Mouse (Mus musculus) midbrain, embryonic 14.5 days (tissue): ENCODE results near the gene Parp16. TPM values are rescaled to one million over a fixed set of nuclear protein-coding genes. Genes with fewer than 3 reads are reported as not detected.

Experiments
- ATAC-seq: fragments of 200-750 bp; cut with Nextera tagmentation; 2 replicates; pipeline ENCODE4 v1.8.0; 2017; ENCODE audit warnings: moderate number of reproducible peaks, moderate library complexity; ENCODE audit not compliant: low FRiP score, low TSS enrichment
- DNase-seq: peaks from one replicate; pipeline ENCODE4 v3.0.0-alpha.2; 2015
- H3K27ac ChIP-seq: fragments of 300-500 bp; sonication (generic); replicated peaks from 2 replicates; pipeline ENCODE4 v1.5.1; 2014; ENCODE audit warnings: mild to moderate bottlenecking, low read depth, low read length, moderate library complexity
- H3K27me3 ChIP-seq: fragments of 300-500 bp; sonication (generic); 2 replicates; pipeline ENCODE4 v1.6.1; 2014; ENCODE audit warnings: low read length, control low read depth, mixed read lengths; ENCODE audit not compliant: control insufficient read depth, insufficient read depth
- H3K36me3 ChIP-seq: fragments of 300-500 bp; sonication (generic); 2 replicates; pipeline ENCODE4 v1.6.1; 2014; ENCODE audit warnings: low read length, control low read depth; ENCODE audit not compliant: control insufficient read depth, insufficient read depth
- H3K4me1 ChIP-seq: fragments of 300-500 bp; sonication (generic); 2 replicates; pipeline ENCODE4 v1.6.1; 2014; ENCODE audit warnings: mild to moderate bottlenecking, antibody characterized with exemption, low read length, control low read depth; ENCODE audit not compliant: control insufficient read depth, insufficient read depth
- H3K4me2 ChIP-seq: fragments of 300-500 bp; sonication (generic); 2 replicates; pipeline ENCODE4 v1.6.1; 2014; ENCODE audit warnings: mild to moderate bottlenecking, low read length, moderate library complexity
- H3K4me3 ChIP-seq: fragments of 300-500 bp; sonication (generic); replicated peaks from 2 replicates; pipeline ENCODE4 v1.5.1; 2014; ENCODE audit warnings: low read depth, low read length
- H3K9ac ChIP-seq: fragments of 300-500 bp; sonication (generic); replicated peaks from 2 replicates; pipeline ENCODE4 v1.6.1; 2014; ENCODE audit warnings: mild to moderate bottlenecking, low read length, moderate library complexity
- H3K9me3 ChIP-seq: fragments of 300-500 bp; sonication (generic); 2 replicates; pipeline ENCODE4 v1.6.1; 2016; ENCODE audit warnings: low read length, control low read depth, mixed read lengths; ENCODE audit not compliant: control insufficient read depth
- WGBS: fragments of 180-500 bp; shearing (Covaris S2); extraction: QIAGEN DNeasy Blood & Tissue Kit; methylation state at CpG from one replicate; pipeline ENCODE4 v1.1.7; 2014; 5-methylcytosine and 5-hydroxymethylcytosine counted together
- polyA plus RNA-seq: library from polyadenylated mRNA; unstranded; fragments of >200 nt; fragmentation: Nextera tagmentation; extraction: Ambion mirVana; gene quantifications from 2 replicates; pipeline ENCODE4 v1.2.1, GENCODE M21; 2014

Parp16 gene
- polyA plus RNA-seq, 1 experiment from 2014 or later: 5.2 TPM

DNA sequence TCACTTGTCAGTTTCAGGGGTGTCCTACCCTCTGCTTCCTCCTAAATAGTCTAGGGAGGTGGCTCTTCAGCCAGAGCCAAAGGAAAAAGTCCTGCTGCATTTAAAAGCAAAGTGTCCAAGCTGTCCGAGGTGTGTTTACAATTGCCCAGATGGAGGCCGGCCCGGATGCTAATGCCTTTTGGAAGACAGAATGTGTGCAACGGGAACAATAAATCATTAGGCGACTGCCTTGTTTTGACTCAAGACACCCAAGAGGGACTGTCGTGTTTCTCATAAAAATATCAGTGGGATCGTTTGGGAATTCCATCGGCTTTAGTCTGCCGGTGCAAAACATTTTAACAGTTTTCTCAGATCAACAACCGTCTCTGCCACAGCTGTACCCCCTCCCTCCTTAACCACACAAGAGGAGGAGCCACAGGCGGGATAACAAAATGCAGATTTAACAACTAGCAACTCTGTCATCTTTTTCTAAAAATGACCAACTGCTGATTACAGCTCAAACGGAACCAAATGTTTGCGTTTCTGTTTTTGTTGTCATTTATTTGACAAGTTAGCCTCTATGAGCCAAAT lies 43.1 kb downstream of the Parp16 start:
- 82% methylated on average over 13 of the region's 13 CpGs for WGBS
- no peak for ATAC-seq
- H3K27ac ChIP-seq: no peak overlapping the region

DNA sequence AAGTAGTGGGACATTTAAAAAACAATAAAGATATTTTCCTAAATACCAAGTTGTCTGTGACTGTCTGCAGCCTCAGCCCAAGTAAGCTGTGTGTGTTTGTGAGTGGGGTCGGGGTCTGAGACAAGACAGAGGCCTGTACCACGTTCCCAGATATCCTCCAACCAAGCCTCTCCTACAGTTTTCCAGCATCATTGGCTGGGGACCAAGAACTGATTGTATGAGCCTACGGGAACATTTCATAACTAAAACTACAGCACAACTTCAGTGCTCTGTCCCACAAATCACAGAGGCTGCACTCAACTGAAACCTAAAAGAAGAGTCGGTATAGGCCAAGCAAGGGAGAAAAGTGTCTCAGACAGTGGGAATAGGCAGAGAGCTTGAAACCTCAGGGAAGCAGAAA lies 44.0 kb downstream of the Parp16 start:
- ATAC-seq (no peak), DNase-seq (no peak)
- WGBS: 97% methylated on average over 4 of the region's 4 CpGs
- peaks cover 4% of the 10 kb centered on the region; the same call in 1 of the 2 replicates for H3K36me3 ChIP-seq
- H3K27me3 ChIP-seq: no peaks in the 10 kb centered on the region
- no peak overlapping the region for H3K4me2 ChIP-seq
- no peaks in the 10 kb centered on the region for H3K9me3 ChIP-seq
- H3K27ac ChIP-seq: no peak overlapping the region
- no peak overlapping the region for H3K9ac ChIP-seq
- no peaks in the 10 kb centered on the region for H3K4me1 ChIP-seq
- H3K4me3 ChIP-seq: no peak overlapping the region

More for the DNA sequence above, 43.1 kb downstream of the Parp16 start:
- Histone ChIP-seq H3K27me3 (no peaks in the 10 kb centered on the region), H3K36me3 (peaks cover 4% of the 10 kb centered on the region; the same call in 1 of the 2 replicates), H3K9me3 (no peaks in the 10 kb centered on the region), H3K9ac (no peak overlapping the region), H3K4me1 (no peaks in the 10 kb centered on the region), H3K4me3 (no peak overlapping the region), H3K4me2 (no peak overlapping the region)
- DNase-seq: no peak

DNA sequence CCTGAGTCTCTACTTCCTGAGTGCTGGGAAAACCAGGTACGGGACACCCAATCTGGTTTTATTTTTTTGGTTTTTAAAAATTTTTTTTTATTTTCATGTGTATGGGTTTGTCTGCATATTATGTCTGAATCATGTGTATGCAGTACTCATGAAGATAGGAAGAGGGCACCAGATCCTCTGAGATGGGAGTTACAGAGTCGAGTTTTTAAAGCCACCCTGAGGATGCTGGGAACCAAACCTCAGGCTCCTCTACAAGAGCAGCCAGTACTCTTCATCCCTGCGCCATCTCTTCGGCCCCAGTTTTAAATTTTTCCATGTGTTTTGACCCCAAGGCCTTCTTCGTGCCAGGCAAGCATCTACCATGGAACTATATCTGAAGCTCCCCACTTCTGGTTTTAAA lies 44.6 kb downstream of the Parp16 start:
- no peaks in the 10 kb centered on the region for H3K9me3 ChIP-seq
- H3K27me3 ChIP-seq: no peaks in the 10 kb centered on the region
- ATAC-seq (no peak), DNase-seq (no peak)
- H3K4me2 ChIP-seq: no peak overlapping the region
- H3K4me1 ChIP-seq: no peaks in the 10 kb centered on the region
- no peak overlapping the region for H3K4me3 ChIP-seq
- peaks cover 4% of the 10 kb centered on the region; the same call in 1 of the 2 replicates for H3K36me3 ChIP-seq
- no peak overlapping the region for H3K9ac ChIP-seq
- WGBS: 95% methylated on average over 5 of the region's 5 CpGs
- H3K27ac ChIP-seq: no peak overlapping the region

DNA sequence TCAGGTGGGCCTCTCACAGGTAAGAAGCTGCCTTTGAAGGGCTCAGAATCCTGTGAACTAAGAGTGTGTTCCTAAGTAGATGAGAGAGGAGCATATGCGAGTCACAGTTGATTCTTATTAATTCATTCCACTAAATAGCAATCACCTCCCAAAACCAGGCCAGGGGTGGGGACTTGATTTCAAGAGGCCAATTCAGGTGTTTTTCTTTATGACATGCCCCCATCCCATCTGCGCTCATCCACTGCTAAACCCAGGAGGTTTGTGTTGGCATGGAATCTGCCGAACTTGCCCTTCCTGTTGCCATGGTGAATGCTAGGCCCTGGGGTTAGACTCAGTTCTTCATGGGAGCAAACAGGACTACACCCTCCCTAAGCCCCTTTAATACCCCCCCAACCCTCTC lies 45.4 kb downstream of the Parp16 start:
- Histone ChIP-seq H3K4me2 (no peak overlapping the region), H3K9ac (no peak overlapping the region), H3K27ac (0 out of 2 replicates have a peak overlapping the region, but pooled peaks have one; percentile 14), H3K27me3 (no peaks in the 10 kb centered on the region), H3K4me3 (no peak overlapping the region), H3K9me3 (no peaks in the 10 kb centered on the region), H3K4me1 (no peaks in the 10 kb centered on the region), H3K36me3 (peaks cover 4% of the 10 kb centered on the region; the same call in 1 of the 2 replicates)
- ATAC-seq: no peak
- DNase-seq: peak; percentile 21
- WGBS: 56% methylated on average over 3 of the region's 3 CpGs

DNA sequence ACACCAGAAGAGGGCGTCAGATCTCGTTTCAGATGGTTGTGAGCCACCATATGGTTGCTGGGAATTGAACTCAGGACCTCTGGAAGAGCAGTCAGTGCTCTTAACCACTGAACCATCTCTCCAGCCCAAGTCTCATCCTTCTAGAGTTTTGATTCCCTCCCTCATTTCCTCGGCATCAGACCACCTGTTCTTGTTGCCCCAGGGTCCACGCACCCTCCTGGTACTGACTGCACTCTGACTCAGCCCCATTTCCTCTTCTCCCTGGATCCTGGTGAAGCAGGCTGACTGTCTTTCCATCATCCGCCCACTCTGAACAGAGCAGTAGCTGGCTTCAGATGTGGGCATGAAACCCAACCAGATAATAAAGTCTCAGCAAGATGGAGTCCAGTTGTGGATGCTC lies 46.8 kb downstream of the Parp16 start:
- 76% methylated on average over 5 of the region's 5 CpGs for WGBS

DNA sequence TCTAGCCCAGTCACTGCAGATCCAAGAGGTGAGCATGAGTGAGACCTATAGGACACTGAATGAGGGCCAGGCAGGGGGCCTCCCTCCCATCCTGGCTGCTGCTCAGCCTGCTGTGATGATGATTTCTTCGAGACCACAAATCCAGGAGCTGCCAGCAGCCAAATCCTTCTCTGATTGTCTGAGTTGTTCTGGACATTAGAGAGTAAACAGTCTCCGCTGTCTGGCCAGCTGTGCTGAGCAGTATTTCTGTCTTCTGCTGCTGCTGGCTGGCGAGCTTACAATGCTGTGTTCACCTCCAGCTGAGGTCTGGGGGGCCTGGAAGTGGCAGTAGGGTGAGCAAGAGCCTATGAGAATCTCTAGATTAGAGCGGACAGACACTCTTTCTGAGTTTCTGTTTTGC lies 48.1 kb downstream of the Parp16 start:
- H3K9me3 ChIP-seq: no peaks in the 10 kb centered on the region
- no peaks in the 10 kb centered on the region for H3K27me3 ChIP-seq
- no peak overlapping the region for H3K9ac ChIP-seq
- H3K36me3 ChIP-seq: no peaks in the 10 kb centered on the region
- H3K4me1 ChIP-seq: no peaks in the 10 kb centered on the region
- WGBS: 54% methylated on average over 4 of the region's 4 CpGs
- 0 out of 2 replicates have a peak overlapping the region, but pooled peaks have one; percentile 0 for H3K27ac ChIP-seq
- H3K4me2 ChIP-seq: no peak overlapping the region
- DNase-seq (peak; percentile 7), ATAC-seq (no peak)
- no peak overlapping the region for H3K4me3 ChIP-seq

More for the DNA sequence above, 46.8 kb downstream of the Parp16 start:
- Histone ChIP-seq H3K4me1 (no peaks in the 10 kb centered on the region), H3K9ac (no peak overlapping the region), H3K4me2 (no peak overlapping the region), H3K36me3 (no peaks in the 10 kb centered on the region), H3K9me3 (no peaks in the 10 kb centered on the region), H3K27ac (no peak overlapping the region), H3K4me3 (no peak overlapping the region), H3K27me3 (no peaks in the 10 kb centered on the region)
- DNase-seq: no peak
- no peak for ATAC-seq

DNA sequence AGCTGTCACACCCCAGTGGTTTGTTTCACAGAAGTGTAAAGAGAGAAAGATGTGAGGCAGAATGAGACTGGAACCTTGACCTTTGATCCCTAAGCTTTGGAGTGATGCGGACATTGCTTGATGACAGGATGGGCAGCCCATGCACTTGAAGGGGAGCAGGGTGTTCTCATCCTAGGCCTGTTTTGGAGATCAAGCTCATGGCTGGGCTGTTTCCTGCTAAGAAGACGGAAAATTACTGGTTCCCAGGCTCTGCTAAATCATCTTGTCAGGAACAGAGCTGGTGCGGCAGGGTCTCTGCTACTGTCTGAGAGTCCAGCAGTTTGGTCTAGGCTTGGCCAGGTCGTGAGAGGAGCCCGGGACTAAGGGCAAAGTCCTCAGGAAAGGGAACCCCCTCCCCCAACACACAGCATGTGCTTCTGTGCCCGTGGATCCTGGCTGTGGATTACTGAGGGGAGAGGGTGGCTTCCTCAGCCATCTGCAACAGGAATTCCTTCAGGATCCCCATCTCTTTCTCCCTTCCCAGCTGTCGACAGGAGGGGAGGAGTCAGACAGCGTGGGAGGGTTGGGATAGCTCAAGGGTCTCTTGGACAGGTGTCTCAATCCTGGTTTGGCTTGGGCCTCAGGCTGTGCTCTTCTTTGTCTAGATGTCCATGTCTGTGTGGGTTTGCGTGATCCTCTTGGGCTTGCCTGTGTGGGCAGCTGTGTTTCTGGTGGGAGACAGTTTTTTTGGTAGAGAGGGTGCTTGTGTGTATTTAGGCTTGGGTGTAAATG lies 49.1 kb downstream of the Parp16 start:
- Histone ChIP-seq H3K4me2 (no peak overlapping the region), H3K9me3 (no peaks in the 10 kb centered on the region), H3K27ac (no peak overlapping the region), H3K36me3 (no peaks in the 10 kb centered on the region), H3K4me1 (no peaks in the 10 kb centered on the region), H3K27me3 (no peaks in the 10 kb centered on the region), H3K4me3 (no peak overlapping the region), H3K9ac (no peak overlapping the region)
- WGBS: 59% methylated on average over 9 of the region's 9 CpGs
- no peak for DNase-seq
- ATAC-seq: no peak

DNA sequence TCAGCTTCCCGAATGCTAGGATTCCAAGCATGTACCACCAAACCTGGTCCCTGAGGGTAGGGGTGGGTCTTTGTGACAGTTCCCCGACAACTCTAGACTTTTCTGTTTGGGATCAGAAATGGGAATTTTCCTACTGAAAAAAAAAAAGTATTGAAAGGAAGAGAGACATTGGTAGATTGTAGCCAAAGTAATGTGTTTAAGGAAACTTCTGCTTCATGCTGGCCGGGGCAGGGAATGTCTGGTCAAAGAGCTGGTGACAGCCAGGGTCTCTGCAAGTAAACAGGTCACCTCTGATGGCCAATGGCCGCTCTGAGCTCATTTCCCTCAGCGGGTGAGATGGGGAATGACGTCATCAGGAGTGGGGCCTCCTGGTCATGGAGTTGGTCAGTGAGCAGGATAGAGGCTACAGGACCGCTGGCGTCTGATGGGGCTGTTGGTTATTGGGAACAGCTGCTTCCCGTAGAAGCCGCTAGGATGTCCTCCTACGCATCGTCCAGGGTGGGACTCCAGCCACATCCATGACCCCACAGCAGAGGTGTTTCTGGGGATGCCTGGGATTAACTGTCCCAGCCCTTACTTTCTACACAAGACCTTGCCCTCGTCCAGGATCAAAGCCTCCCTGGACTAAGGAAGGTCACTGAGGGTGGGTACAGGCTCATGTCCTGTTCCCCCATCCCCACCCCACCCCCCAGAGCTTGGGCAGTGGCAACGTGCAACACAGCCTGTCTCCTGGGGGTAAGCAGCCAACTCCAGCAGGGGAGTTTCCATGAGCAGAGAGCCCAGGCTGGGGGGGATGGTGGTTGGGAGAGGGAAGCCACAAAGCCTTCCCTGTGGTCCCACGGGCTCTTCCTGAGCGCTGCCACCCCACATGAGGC lies 52.6 kb downstream of the Parp16 start:
- no peaks in the 10 kb centered on the region for H3K4me1 ChIP-seq
- 74% methylated on average over 16 of the region's 16 CpGs for WGBS
- ATAC-seq (no peak), DNase-seq (no peak)
- no peak overlapping the region for H3K4me2 ChIP-seq
- H3K36me3 ChIP-seq: no peaks in the 10 kb centered on the region
- no peak overlapping the region for H3K4me3 ChIP-seq
- H3K9ac ChIP-seq: no peak overlapping the region
- no peaks in the 10 kb centered on the region for H3K27me3 ChIP-seq
- no peaks in the 10 kb centered on the region for H3K9me3 ChIP-seq
- H3K27ac ChIP-seq: no peak overlapping the region
